Mouse (Mus musculus): ENCODE data around the gene Zfp706.

DNA sequence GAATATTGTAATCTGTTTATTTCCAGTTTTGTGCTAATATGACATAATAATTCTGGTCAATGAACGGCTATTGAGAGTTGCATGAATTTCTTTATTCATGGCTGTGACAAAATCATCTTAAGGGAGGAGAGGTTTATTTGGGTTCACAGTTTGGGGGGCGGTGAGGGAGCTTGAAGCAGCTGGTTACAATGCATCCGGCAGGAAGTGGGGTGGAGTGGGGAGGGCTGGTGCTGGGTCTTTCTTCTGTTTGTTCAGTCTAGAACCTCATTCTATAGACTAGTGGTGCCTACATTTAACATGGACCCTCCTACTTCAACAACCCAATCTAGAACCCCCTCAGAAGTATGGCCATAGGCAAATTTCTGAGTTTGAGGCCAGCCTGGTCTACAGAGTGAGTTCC is 30.1 kb upstream of the Zfp706 start:
- TF ChIP-seq CTCF (IDR thresholded peaks at IDR 0.05; ENCODE audit: low read depth, low read length) (no peak), POLR2A (IDR thresholded peaks at IDR 0.05; ENCODE audit: extremely low read depth, insufficient read depth, low read length) (no peak)
